Mouse (Mus musculus) midbrain, embryonic 13.5 days (tissue): ENCODE data around the gene Tmem208. TPM values are rescaled to one million over a fixed set of nuclear protein-coding genes. Genes with fewer than 3 reads are reported as not detected.
A peak's percentile ranks its signal among the peaks of the same experiment; 100 is the strongest.

Experiments used
- ATAC-seq: fragments of 200-750 bp; cut with Nextera tagmentation; 2 replicates; pipeline ENCODE4 v1.8.0; 2017; ENCODE audit warnings: mild to moderate bottlenecking, moderate TSS enrichment, moderate library complexity
- H3K27ac ChIP-seq: fragments of 300-500 bp; sonication (generic); 2 replicates; pipeline ENCODE4 v1.5.1; 2015; ENCODE audit warnings: inconsistent platforms, mild to moderate bottlenecking, moderate library complexity
- H3K27me3 ChIP-seq: fragments of 300-500 bp; sonication (generic); 2 replicates; pipeline ENCODE4 v1.6.1; 2015; ENCODE audit warnings: mild to moderate bottlenecking, inconsistent platforms
- H3K36me3 ChIP-seq: fragments of 300-500 bp; sonication (generic); 2 replicates; pipeline ENCODE4 v1.6.1; 2015; ENCODE audit warnings: mild to moderate bottlenecking, inconsistent platforms
- H3K4me1 ChIP-seq: fragments of 300-500 bp; sonication (generic); replicated peaks from 2 replicates; pipeline ENCODE4 v1.6.1; 2015; ENCODE audit warnings: inconsistent platforms
- H3K4me2 ChIP-seq: fragments of 300-500 bp; sonication (generic); replicated peaks from 2 replicates; pipeline ENCODE4 v1.6.1; 2015; ENCODE audit warnings: moderate library complexity, mild to moderate bottlenecking, inconsistent platforms
- H3K4me3 ChIP-seq: fragments of 300-500 bp; sonication (generic); replicated peaks from 2 replicates; pipeline ENCODE4 v1.5.1; 2015; ENCODE audit warnings: mild to moderate bottlenecking, inconsistent platforms
- H3K9ac ChIP-seq: fragments of 300-500 bp; sonication (generic); replicated peaks from 2 replicates; pipeline ENCODE4 v1.6.1; 2015; ENCODE audit warnings: mild to moderate bottlenecking, inconsistent platforms
- H3K9me3 ChIP-seq: fragments of 300-500 bp; sonication (generic); 2 replicates; pipeline ENCODE4 v1.6.1; 2016; ENCODE audit warnings: mild to moderate bottlenecking, inconsistent platforms
- WGBS: fragments of 180-500 bp; shearing (Covaris S2); methylation state at CpG from one replicate; pipeline ENCODE4 v1.1.7; 2015; 5-methylcytosine and 5-hydroxymethylcytosine counted together
- microRNA counts: library from miRNA; unstranded; fragments of <30 nt; microRNA quantifications from one replicate; lab custom pipeline; 2016
- microRNA-seq: library from miRNA; unstranded; fragments of <30 nt; microRNA quantifications from one replicate; pipeline ENCODE4, GENCODE M21; 2016
- polyA plus RNA-seq: library from polyadenylated mRNA; unstranded; fragments of >200 nt; fragmentation: Nextera tagmentation; extraction: Ambion mirVana; gene quantifications from 2 replicates; pipeline ENCODE4 v1.2.1, GENCODE M21; 2015

Tmem208 gene
- polyA plus RNA-seq, 1 experiment from 2014 or later = 121 TPM

DNA sequence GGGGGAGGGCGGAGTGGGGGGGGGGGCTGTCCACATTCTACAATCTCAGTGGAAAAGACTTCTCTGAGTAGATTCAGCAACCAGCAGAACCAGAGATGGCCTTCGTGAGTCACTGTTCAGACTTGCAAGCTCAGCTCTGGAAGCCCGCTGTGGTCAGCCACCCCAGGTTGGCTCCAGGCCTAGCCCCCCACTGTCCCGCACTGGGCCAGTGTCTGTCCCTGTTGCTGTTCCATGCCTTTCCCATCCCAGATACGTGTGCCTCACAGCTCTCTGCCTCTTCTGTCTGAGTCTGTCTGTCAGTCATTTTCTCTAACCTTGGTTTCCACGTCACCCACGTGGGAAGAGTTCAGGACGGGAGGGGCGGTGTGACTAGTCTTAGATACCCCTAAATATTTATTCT is 46.3 kb downstream of the Tmem208 start:
- no peak overlapping the region for H3K9ac ChIP-seq

GRCm38 (mm10) chr8:105373032-105373431 is 46.9 kb downstream of the Tmem208 start, which contains the start of gene Plekhg4:
Gene Plekhg4, plus strand, starts transcription at chr8:105373274.
- Histone ChIP-seq H3K27ac (no peak within 1 kb of the TSS), H3K9me3 (no peaks in the 10 kb centered on the region), H3K36me3 (peaks cover 6% of the 10 kb centered on the region), H3K4me1 (peaks cover 8% of the 10 kb centered on the region), H3K4me3 (no peak within 1 kb of the TSS), H3K27me3 (no peaks in the 10 kb centered on the region), H3K9ac (no peak within 1 kb of the TSS), H3K4me2 (peak within 1 kb of the TSS; percentile 45)
- no peak for ATAC-seq
- WGBS = 59% methylated on average over 2 of the region's 2 CpGs

More for the DNA sequence above, 46.3 kb downstream of the Tmem208 start:
- no peak for ATAC-seq
- no peak overlapping the region for H3K4me2 ChIP-seq
- no peaks in the 10 kb centered on the region for H3K9me3 ChIP-seq
- H3K36me3 ChIP-seq = peaks cover 6% of the 10 kb centered on the region
- peaks cover 8% of the 10 kb centered on the region for H3K4me1 ChIP-seq
- no peak overlapping the region for H3K4me3 ChIP-seq
- 71% methylated on average over 9 of the region's 9 CpGs for WGBS
- H3K27me3 ChIP-seq = no peaks in the 10 kb centered on the region
- no peak overlapping the region for H3K27ac ChIP-seq

DNA sequence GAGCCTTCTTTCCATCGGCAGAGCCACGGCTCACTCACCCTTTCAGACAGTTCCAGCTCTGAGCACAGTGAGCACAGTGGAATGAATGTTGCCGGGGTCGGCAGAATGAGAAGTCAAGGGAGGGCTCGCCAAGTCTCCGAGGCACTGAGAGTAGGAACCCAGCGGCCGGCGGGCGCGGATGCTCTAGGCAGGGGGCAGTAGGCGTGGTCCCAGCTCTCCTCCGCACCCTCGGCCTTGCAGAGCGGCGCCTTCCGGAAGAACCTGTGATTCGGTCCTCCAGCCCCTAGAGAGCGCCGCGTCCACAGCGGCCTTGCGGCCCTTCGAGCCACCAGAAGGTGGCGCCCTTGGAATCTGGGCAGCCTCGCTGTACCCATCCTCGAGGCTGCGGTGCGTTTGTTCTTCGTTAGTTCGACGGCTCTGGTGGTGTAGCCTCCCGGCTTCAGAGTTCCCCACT is 48.4 kb downstream of the Tmem208 start:
- H3K4me2 ChIP-seq = peak overlapping the region; percentile 45
- H3K27ac ChIP-seq = no peak overlapping the region
- peak overlapping the region; percentile 12; the same call in 1 of the 2 replicates for H3K4me3 ChIP-seq
- no peaks in the 10 kb centered on the region for H3K36me3 ChIP-seq
- ATAC-seq = peak; percentile 46; the same call in 1 of the 2 replicates
- 0 out of 2 replicates have a peak overlapping the region, but pooled peaks have one; percentile 29 for H3K9ac ChIP-seq
- no peaks in the 10 kb centered on the region for H3K9me3 ChIP-seq
- H3K4me1 ChIP-seq = peaks cover 8% of the 10 kb centered on the region
- WGBS = 25% methylated on average over 33 of the region's 33 CpGs
- H3K27me3 ChIP-seq = no peaks in the 10 kb centered on the region

GRCm38 (mm10) chr8:105378673-105379072 is 52.5 kb downstream of the Tmem208 start:
- Histone ChIP-seq H3K27me3 (no peaks in the 10 kb centered on the region), H3K36me3 (no peaks in the 10 kb centered on the region), H3K9ac (no peak overlapping the region), H3K4me2 (no peak overlapping the region), H3K4me3 (no peak overlapping the region), H3K9me3 (no peaks in the 10 kb centered on the region), H3K27ac (no peak overlapping the region), H3K4me1 (peaks cover 8% of the 10 kb centered on the region)
- 77% methylated on average over 19 of the region's 19 CpGs for WGBS
- ATAC-seq = 0 out of 2 replicates have a peak, but pooled peaks have one; percentile 19

GRCm38 (mm10) chr8:105380308-105380707 is 54.2 kb downstream of the Tmem208 start:
- Histone ChIP-seq H3K27ac (no peak overlapping the region), H3K36me3 (no peaks in the 10 kb centered on the region), H3K4me2 (no peak overlapping the region), H3K4me3 (no peak overlapping the region), H3K27me3 (no peaks in the 10 kb centered on the region), H3K9me3 (no peaks in the 10 kb centered on the region), H3K4me1 (no peaks in the 10 kb centered on the region; the same call in 1 of the 2 replicates), H3K9ac (no peak overlapping the region; the same call in 1 of the 2 replicates)
- no peak for ATAC-seq
- 90% methylated on average over 12 of the region's 12 CpGs for WGBS

DNA sequence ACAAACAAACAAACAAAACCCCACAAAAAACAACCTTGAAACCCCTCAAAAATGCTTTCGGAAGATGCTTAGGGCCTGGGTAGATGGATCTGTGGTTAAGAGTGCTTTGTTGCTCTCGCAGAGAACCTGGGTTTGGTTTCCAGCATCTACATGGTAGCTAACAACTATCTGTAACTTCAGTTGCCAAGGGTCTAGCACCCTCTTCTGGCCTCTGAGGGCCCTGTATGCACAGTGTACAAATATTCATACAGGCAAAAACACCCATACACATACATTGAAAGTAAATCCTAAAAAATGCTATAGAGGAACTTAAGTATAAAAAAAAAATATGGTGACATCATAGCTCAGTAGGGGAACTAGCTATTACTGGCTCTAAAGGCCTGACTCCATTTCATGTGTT is 57.9 kb downstream of the Tmem208 start:
- H3K9me3 ChIP-seq = no peaks in the 10 kb centered on the region
- ATAC-seq = no peak
- H3K27ac ChIP-seq = no peak overlapping the region
- no peaks in the 10 kb centered on the region for H3K36me3 ChIP-seq
- H3K4me2 ChIP-seq = no peak overlapping the region
- H3K4me3 ChIP-seq = no peak overlapping the region
- WGBS = 98% methylated on average over 2 of the region's 2 CpGs
- no peaks in the 10 kb centered on the region for H3K4me1 ChIP-seq
- no peak overlapping the region for H3K9ac ChIP-seq
- H3K27me3 ChIP-seq = no peaks in the 10 kb centered on the region

MicroRNA genes within 50 kb of the gene (microRNA counts, 519-probe panel; counts per million panel counts)
- 3,207 counts per million, percentile 66 among the panel's probes with 10 or more counts for microRNA mmu-miR-328 (lab: Ali Mortazavi, UCI)

Small RNA genes lying within 50 kb of the gene (microRNA-seq; reads per million reads assigned to microRNA genes)
- gene Gm27320 = not detected
- gene Mir328 = 419 reads per million, percentile 68 among the genes with 10 or more reads in this experiment

Other genes with a start within 250 kb of the Tmem208 start
- not detected in 2 replicates for gene Ces3b, start 242.6 kb upstream of the Tmem208 start, polyA plus RNA-seq
- not detected in 2 replicates for gene Ces4a, start 194.6 kb upstream of the Tmem208 start, polyA plus RNA-seq
- 23.2 and 25.3 TPM in 2 replicates for gene Cbfb, start 155.7 kb upstream of the Tmem208 start, polyA plus RNA-seq
- 30.5 and 33.7 TPM in 2 replicates for gene D230025D16Rik, start 101.2 kb upstream of the Tmem208 start, polyA plus RNA-seq
- 3.6 and 4.2 TPM in 2 replicates for gene B3gnt9, start 71.2 kb upstream of the Tmem208 start, polyA plus RNA-seq
- gene Tradd, start 61.7 kb upstream of the Tmem208 start, polyA plus RNA-seq = 12.5 and 13.4 TPM in 2 replicates
- 0.48 and 0.61 TPM in 2 replicates for gene Fbxl8, start 61.7 kb upstream of the Tmem208 start, polyA plus RNA-seq
- 0.17 and 0.38 TPM in 2 replicates for gene Hsf4, start 56.6 kb upstream of the Tmem208 start, polyA plus RNA-seq
- gene Nol3, start 50.2 kb upstream of the Tmem208 start, polyA plus RNA-seq = 3.1 and 4.3 TPM in 2 replicates
- gene 4931428F04Rik, start 36.5 kb upstream of the Tmem208 start, polyA plus RNA-seq = 106 and 107 TPM in 2 replicates
- 10.4 and 11.7 TPM in 2 replicates for gene Exoc3l, start 30.3 kb upstream of the Tmem208 start, polyA plus RNA-seq
- 51.1 and 57.5 TPM in 2 replicates for gene E2f4, start 28.7 kb upstream of the Tmem208 start, polyA plus RNA-seq
- gene Elmo3, start 20.8 kb upstream of the Tmem208 start, polyA plus RNA-seq = 0.97 and 1.1 TPM in 2 replicates
- 0.98 and 1.1 TPM in 2 replicates for gene Lrrc29, start 76 bp upstream of the Tmem208 start, polyA plus RNA-seq
- gene Fhod1, start 21.6 kb downstream of the Tmem208 start, polyA plus RNA-seq = 0.53 and 0.57 TPM in 2 replicates
- 5.4 and 5.6 TPM in 2 replicates for gene Slc9a5, start 22.5 kb downstream of the Tmem208 start, polyA plus RNA-seq
- gene Plekhg4, start 46.9 kb downstream of the Tmem208 start, polyA plus RNA-seq = 0.93 and 1.5 TPM in 2 replicates
- not detected in 2 replicates for gene Kctd19, start 87.1 kb downstream of the Tmem208 start, polyA plus RNA-seq
- gene Lrrc36, start 87.2 kb downstream of the Tmem208 start, polyA plus RNA-seq = 1.5 and 2.4 TPM in 2 replicates
- gene Tppp3, start 145.2 kb downstream of the Tmem208 start, polyA plus RNA-seq = 93.1 and 111 TPM in 2 replicates
- gene Zdhhc1, start 170.5 kb downstream of the Tmem208 start, polyA plus RNA-seq = 26.2 and 31.3 TPM in 2 replicates
- 11.6 and 16.9 TPM in 2 replicates for gene Hsd11b2, start 192.4 kb downstream of the Tmem208 start, polyA plus RNA-seq
- 177 and 182 TPM in 2 replicates for gene Atp6v0d1, start 239.7 kb downstream of the Tmem208 start, polyA plus RNA-seq